Mouse (Mus musculus) CH12.LX (cell line): ENCODE results near the gene C1qtnf3. TPM values are rescaled to one million over a fixed set of nuclear protein-coding genes. Genes with fewer than 3 reads are reported as not detected.

Experiments
- DNase-seq: peaks from one replicate; pipeline ENCODE4 v3.0.0-alpha.2; 2013; ENCODE audit errors: extremely low read depth
- H3K27ac ChIP-seq: 2 replicates; pipeline ENCODE4 v1.5.1; 2012; ENCODE audit warnings: low read depth, mild to moderate bottlenecking, control low read depth, moderate library complexity; ENCODE audit not compliant: insufficient read depth
- H3K27me3 ChIP-seq: replicated peaks from 2 replicates; pipeline ENCODE3; 2012; ENCODE audit warnings: inconsistent platforms
- H3K36me3 ChIP-seq, 2 experiments: replicated peaks in 1 of 2; 2 replicates each; pipeline versions ENCODE3 to v1.6.1; 2012; ENCODE audit warnings: inconsistent platforms in 1 of 2, low read length in 1 of 2, mild to moderate bottlenecking in 1 of 2, mixed read lengths in 1 of 2, moderate library complexity in 1 of 2; ENCODE audit not compliant: control insufficient read depth in 1 of 2, insufficient read depth in 1 of 2
- H3K4me1 ChIP-seq, 2 experiments: 2 replicates each; pipeline ENCODE4 v1.6.1; 2012; ENCODE audit warnings: inconsistent platforms in 1 of 2, moderate library complexity in 1 of 2; ENCODE audit not compliant: insufficient read depth in 2 of 2, control insufficient read depth in 1 of 2
- H3K4me2 ChIP-seq: 2 replicates; pipeline ENCODE4 v1.6.1; 2012; ENCODE audit warnings: low read depth, mild to moderate bottlenecking, control low read depth; ENCODE audit not compliant: poor library complexity, insufficient read depth, severe bottlenecking
- H3K4me3 ChIP-seq, 3 experiments: fragments of 150-350 bp in 1 of 3; sonication (generic) in 1 of 3; replicated peaks in 1 of 3; 2 replicates each; pipeline versions ENCODE3 to v1.5.1; 2011 to 2012; ENCODE audit warnings: low read depth in 2 of 3, low read length in 2 of 3, mild to moderate bottlenecking in 2 of 3, moderate library complexity in 2 of 3, control low read depth in 1 of 3, improper control_type of control experiment in 1 of 3, inconsistent platforms in 1 of 3, mixed read lengths in 1 of 3; ENCODE audit not compliant: poor library complexity in 1 of 3
- H3K79me2 ChIP-seq: replicated peaks from 2 replicates; pipeline ENCODE4 v1.6.1; 2012; ENCODE audit warnings: mild to moderate bottlenecking, moderate library complexity; ENCODE audit not compliant: control insufficient read depth, poor library complexity, insufficient read depth, severe bottlenecking; ENCODE audit errors: extremely low read depth
- H3K9ac ChIP-seq: 2 replicates; pipeline ENCODE4 v1.6.1; 2012; ENCODE audit warnings: low read depth, mild to moderate bottlenecking, control low read depth, moderate library complexity; ENCODE audit not compliant: insufficient read depth
- H3K9me3 ChIP-seq: replicated peaks from 2 replicates; pipeline ENCODE3; 2012; ENCODE audit warnings: low read length, inconsistent platforms, mixed read lengths
- BHLHE40 ChIP-seq: IDR thresholded peaks from 2 replicates; pipeline ENCODE4 v1.6.1; 2011; ENCODE audit warnings: mild to moderate bottlenecking, low read depth, low read length, improper control_type of control experiment
- CHD1 ChIP-seq: IDR thresholded peaks from 2 replicates; pipeline ENCODE4 v1.6.1; 2012; ENCODE audit warnings: low read depth, low read length, improper control_type of control experiment, inconsistent platforms
- CHD2 ChIP-seq: IDR thresholded peaks from 2 replicates; pipeline ENCODE4 v1.6.1; 2011; ENCODE audit warnings: low read length, improper control_type of control experiment
- CTCF ChIP-seq, 2 experiments: IDR thresholded peaks in 1 of 2; conservative IDR thresholded peaks in 1 of 2; 2 replicates each; pipeline ENCODE4 v1.5.1; 2011 to 2012; ENCODE audit warnings: low read depth in 2 of 2, low read length in 2 of 2, improper control_type of control experiment in 1 of 2, inconsistent platforms in 1 of 2, mild to moderate bottlenecking in 1 of 2, moderate library complexity in 1 of 2
- E2F4 ChIP-seq: IDR thresholded peaks from 2 replicates; pipeline ENCODE4 v1.6.1; 2011; ENCODE audit warnings: low read depth, low read length, improper control_type of control experiment; ENCODE audit not compliant: insufficient replicate concordance
- EP300 ChIP-seq: IDR thresholded peaks from 2 replicates; pipeline ENCODE4 v1.6.1; 2011; ENCODE audit warnings: low read length, improper control_type of control experiment
- GABPA ChIP-seq: IDR thresholded peaks from 2 replicates; pipeline ENCODE4 v1.6.1; 2012; ENCODE audit warnings: low read depth, low read length, improper control_type of control experiment, inconsistent platforms; ENCODE audit not compliant: insufficient replicate concordance
- JUN ChIP-seq: IDR thresholded peaks from 2 replicates; pipeline ENCODE4 v1.6.1; 2011; ENCODE audit warnings: low read depth, mild to moderate bottlenecking, low read length, improper control_type of control experiment, moderate library complexity; ENCODE audit not compliant: insufficient read depth
- JUND ChIP-seq: conservative IDR thresholded peaks from 2 replicates; pipeline ENCODE4 v1.6.1; 2011; ENCODE audit warnings: low read depth, low read length, improper control_type of control experiment
- KAT2A ChIP-seq: IDR thresholded peaks from 2 replicates; pipeline ENCODE4 v1.6.1; 2012; ENCODE audit warnings: low read length, improper control_type of control experiment, inconsistent platforms; ENCODE audit not compliant: insufficient replicate concordance
- MAFK ChIP-seq: IDR thresholded peaks from 2 replicates; pipeline ENCODE4 v1.6.1; 2011; ENCODE audit warnings: low read length, improper control_type of control experiment; ENCODE audit not compliant: insufficient replicate concordance
- MAX ChIP-seq: IDR thresholded peaks from 2 replicates; pipeline ENCODE4 v1.6.1; 2011; ENCODE audit warnings: low read length, improper control_type of control experiment
- MAZ ChIP-seq: IDR thresholded peaks from 2 replicates; pipeline ENCODE4 v1.6.1; 2012; ENCODE audit warnings: low read depth, mild to moderate bottlenecking, inconsistent platforms, low read length, improper control_type of control experiment, moderate library complexity
- MEF2A ChIP-seq: IDR thresholded peaks from 2 replicates; pipeline ENCODE4 v1.6.1; 2014; ENCODE audit warnings: low read depth, mild to moderate bottlenecking, inconsistent platforms, low read length, improper control_type of control experiment, borderline replicate concordance
- MXI1 ChIP-seq: IDR thresholded peaks from 2 replicates; pipeline ENCODE4 v1.6.1; 2011; ENCODE audit warnings: mild to moderate bottlenecking, low read depth, low read length, improper control_type of control experiment
- MYC ChIP-seq: IDR thresholded peaks from 2 replicates; pipeline ENCODE4 v1.6.1; 2011; ENCODE audit warnings: low read depth, mild to moderate bottlenecking, improper control_type of control experiment, low read length
- NELFE ChIP-seq: IDR thresholded peaks from 2 replicates; pipeline ENCODE4 v1.6.1; 2011; ENCODE audit warnings: low read depth, low read length, improper control_type of control experiment
- PAX5 ChIP-seq: IDR thresholded peaks from 2 replicates; pipeline ENCODE4 v1.6.1; 2012; ENCODE audit warnings: low read length, inconsistent platforms, mixed read lengths
- POLR2A ChIP-seq: IDR thresholded peaks from 2 replicates; pipeline ENCODE4 v1.6.1; 2011; ENCODE audit warnings: low read depth, mild to moderate bottlenecking, improper control_type of control experiment, low read length
- RCOR1 ChIP-seq: conservative IDR thresholded peaks from 2 replicates; pipeline ENCODE4 v1.6.1; 2012; ENCODE audit warnings: low read depth, mild to moderate bottlenecking, inconsistent platforms, low read length, improper control_type of control experiment
- SIN3A ChIP-seq: IDR thresholded peaks from 2 replicates; pipeline ENCODE4 v1.6.1; 2012; ENCODE audit warnings: low read length, improper control_type of control experiment, inconsistent platforms
- USF1 ChIP-seq: IDR thresholded peaks from 2 replicates; pipeline ENCODE4 v1.6.1; 2014; ENCODE audit warnings: low read depth, mild to moderate bottlenecking, inconsistent platforms, low read length, improper control_type of control experiment
- ZC3H11A ChIP-seq: IDR thresholded peaks from 2 replicates; pipeline ENCODE4 v1.6.1; 2012; ENCODE audit warnings: low read depth, mild to moderate bottlenecking, inconsistent platforms, low read length, improper control_type of control experiment
- ZKSCAN1 ChIP-seq: IDR thresholded peaks from 2 replicates; pipeline ENCODE4 v1.6.1; 2012; ENCODE audit warnings: low read depth, inconsistent platforms, low read length, improper control_type of control experiment, borderline replicate concordance
- ZMIZ1 ChIP-seq: IDR thresholded peaks from 2 replicates; pipeline ENCODE4 v1.6.1; 2012; ENCODE audit warnings: low read depth, mild to moderate bottlenecking, inconsistent platforms, low read length, improper control_type of control experiment
- ZNF384 ChIP-seq: IDR thresholded peaks from 2 replicates; pipeline ENCODE4 v1.6.1; 2012; ENCODE audit warnings: low read depth, low read length, improper control_type of control experiment, inconsistent platforms
- dilution Hi-C: fragments of 300-500 bp; cut with MboI; formaldehyde crosslinking; loops from 2 replicates; pipeline ENCODE4 v1.14.3; 2020; ENCODE audit warnings: low sequenced_read_pairs; ENCODE audit not compliant: extremely low pct_unique_long_range_greater_than_20kb, extremely low pct_ligation_motif_present
- in situ Hi-C: fragments of 300-500 bp; cut with MboI; formaldehyde crosslinking; loops from 3 replicates; pipeline ENCODE4 v1.14.3; 2019; ENCODE audit warnings: low sequenced_read_pairs, low pct_ligation_motif_present, low pct_unique_long_range_greater_than_20kb, mixed read lengths
- polyA plus RNA-seq: library from polyadenylated mRNA; unstranded; fragments of >175 nt; gene quantifications from 2 replicates; pipeline ENCODE4 v1.2.1, GENCODE M21; 2012; ENCODE audit warnings: low read depth; ENCODE audit not compliant: insufficient read length
- total RNA-seq, 2 experiments: library from RNA; depleted of rRNA; stranded (reverse); fragments of 300-350 nt in 1 of 2; fragments of >200 nt in 1 of 2; gene quantifications; 2 replicates each; pipeline ENCODE4 v1.2.3; 2012 to 2014

The C1qtnf3 gene
- total and polyA plus RNA-seq, 3 experiments, result 0.10 TPM; not detected in 2

DNA sequence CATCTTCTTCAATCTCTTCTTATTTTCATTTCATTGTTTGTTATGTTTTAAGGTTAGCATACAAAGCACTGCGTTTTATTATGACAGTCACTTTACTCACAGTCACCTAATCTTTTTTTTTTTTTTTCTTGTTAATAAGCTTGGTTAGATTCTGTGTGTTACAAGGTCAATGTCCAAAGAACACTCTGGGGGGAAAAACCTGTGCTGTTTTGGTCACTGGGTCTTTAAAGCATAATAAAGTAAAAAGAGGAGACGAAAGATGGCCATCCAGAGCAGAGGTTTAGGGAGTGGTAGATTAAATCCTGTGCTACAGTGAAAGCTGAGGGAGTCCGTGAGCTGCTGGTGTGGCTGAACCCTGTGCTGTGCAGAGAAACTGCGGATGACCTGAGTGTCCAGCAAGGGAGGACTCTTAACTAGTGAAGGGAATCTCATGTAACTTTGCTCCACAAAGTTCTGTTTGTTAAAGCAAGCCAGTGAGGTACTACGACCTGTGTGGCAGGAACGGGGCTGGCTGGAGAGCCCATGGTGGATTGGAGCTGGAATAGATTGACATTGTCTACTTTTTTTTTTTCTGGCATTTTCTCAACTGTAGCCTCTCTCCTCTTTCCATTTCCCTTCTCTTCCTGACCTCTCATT is 2.4 kb downstream of the C1qtnf3 start:
- Histone ChIP-seq H3K4me2 (no peak overlapping the region), H3K9me3 (no peaks in the 10 kb centered on the region), H3K36me3 (no peaks in the 10 kb centered on the region), H3K79me2 (no peaks in the 10 kb centered on the region), H3K27me3 (no peaks in the 10 kb centered on the region), H3K4me3 (no peak overlapping the region), H3K4me1 (no peaks in the 10 kb centered on the region), H3K9ac (no peak overlapping the region), H3K27ac (no peak overlapping the region)
- in situ Hi-C loops (no loop called here), dilution Hi-C loops (no loop called here)
- DNase-seq, result no peak
- TF ChIP-seq ZC3H11A, result no peak
- TF ChIP-seq CHD2, result no peak
- TF ChIP-seq MAX, result no peak
- TF ChIP-seq MYC, result no peak
- no peak for TF ChIP-seq MAFK
- TF ChIP-seq SIN3A, result no peak
- TF ChIP-seq KAT2A, result no peak
- no peak for TF ChIP-seq E2F4
- TF ChIP-seq MAZ, result no peak
- no peak for TF ChIP-seq POLR2A
- TF ChIP-seq GABPA, result no peak

DNA sequence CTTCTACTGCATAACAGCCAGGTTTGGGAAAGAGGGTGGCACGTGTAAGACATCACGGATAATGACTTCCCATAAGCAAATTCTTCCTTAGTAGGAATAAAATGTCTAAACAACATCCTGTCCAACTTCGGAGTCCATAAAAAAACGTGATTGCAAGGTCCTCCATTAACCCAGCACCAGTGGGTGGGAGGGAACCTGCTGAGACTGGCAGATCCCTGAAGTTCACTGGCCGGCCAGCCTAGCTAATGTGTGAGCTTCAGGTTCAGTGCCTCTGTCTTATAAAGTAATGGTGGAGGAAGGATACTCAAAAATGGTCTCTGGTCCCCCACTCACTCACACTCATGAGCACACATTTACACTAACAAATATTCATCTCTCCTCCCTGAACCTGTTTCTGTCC is 3.0 kb downstream of the C1qtnf3 start:
- no peak overlapping the region for H3K4me3 ChIP-seq
- no peak for DNase-seq
- no peaks in the 10 kb centered on the region for H3K36me3 ChIP-seq
- no peak overlapping the region for H3K4me2 ChIP-seq
- H3K27ac ChIP-seq, result no peak overlapping the region
- H3K27me3 ChIP-seq, result no peaks in the 10 kb centered on the region
- no peaks in the 10 kb centered on the region for H3K9me3 ChIP-seq
- no peaks in the 10 kb centered on the region for H3K4me1 ChIP-seq
- no peaks in the 10 kb centered on the region for H3K79me2 ChIP-seq
- H3K9ac ChIP-seq, result no peak overlapping the region
- TF ChIP-seq USF1 (no peak), KAT2A (no peak), MXI1 (no peak), BHLHE40 (no peak), JUN (no peak), MEF2A (no peak), ZMIZ1 (no peak), GABPA (no peak), ZKSCAN1 (no peak), CTCF (conservative IDR thresholded peaks at IDR 0.05 in 1 of 2, IDR thresholded peaks at IDR 0.05 in 1 of 2; ENCODE audit: low read depth in 2 of 2, low read length in 2 of 2) (no peak), EP300 (no peak), JUND (no peak), CHD1 (no peak), ZNF384 (no peak), NELFE (no peak), RCOR1 (no peak), PAX5 (no peak)
- in situ Hi-C loops, result no loop called here
- dilution Hi-C loops, result no loop called here
